Mouse (Mus musculus) forebrain, embryonic 13.5 days (tissue): ENCODE results near the gene Smpd3. TPM values are rescaled to one million over a fixed set of nuclear protein-coding genes. Genes with fewer than 3 reads are reported as not detected.
A peak's percentile ranks its signal among the peaks of the same experiment; 100 is the strongest.

Experiments
- ATAC-seq: fragments of 200-750 bp; cut with Nextera tagmentation; 2 replicates; pipeline ENCODE4 v1.8.0; 2017
- H3K27ac ChIP-seq: fragments of 300-500 bp; sonication (generic); 2 replicates; pipeline ENCODE4 v1.5.1; 2015; ENCODE audit warnings: inconsistent platforms, mild to moderate bottlenecking, moderate library complexity
- H3K27me3 ChIP-seq: fragments of 300-500 bp; sonication (generic); 2 replicates; pipeline ENCODE4 v1.6.1; 2015; ENCODE audit warnings: mild to moderate bottlenecking, inconsistent platforms
- H3K36me3 ChIP-seq: fragments of 300-500 bp; sonication (generic); 2 replicates; pipeline ENCODE4 v1.6.1; 2015; ENCODE audit warnings: mild to moderate bottlenecking, inconsistent platforms; ENCODE audit not compliant: poor library complexity, severe bottlenecking
- H3K4me1 ChIP-seq: fragments of 300-500 bp; sonication (generic); 2 replicates; pipeline ENCODE4 v1.6.1; 2015; ENCODE audit warnings: inconsistent platforms
- H3K4me2 ChIP-seq: fragments of 300-500 bp; sonication (generic); 2 replicates; pipeline ENCODE4 v1.6.1; 2015; ENCODE audit warnings: inconsistent platforms, mild to moderate bottlenecking, moderate library complexity
- H3K4me3 ChIP-seq: fragments of 300-500 bp; sonication (generic); 2 replicates; pipeline ENCODE4 v1.5.1; 2015; ENCODE audit warnings: mild to moderate bottlenecking, inconsistent platforms
- H3K9ac ChIP-seq: fragments of 300-500 bp; sonication (generic); 2 replicates; pipeline ENCODE4 v1.6.1; 2015; ENCODE audit warnings: mild to moderate bottlenecking, inconsistent platforms
- H3K9me3 ChIP-seq: fragments of 300-500 bp; sonication (generic); replicated peaks from 2 replicates; pipeline ENCODE4 v1.6.1; 2016; ENCODE audit warnings: inconsistent platforms
- WGBS: fragments of 180-500 bp; shearing (Covaris S2); methylation state at CpG from one replicate; pipeline ENCODE4 v1.1.7; 2015; 5-methylcytosine and 5-hydroxymethylcytosine counted together
- polyA plus RNA-seq: library from polyadenylated mRNA; unstranded; fragments of >200 nt; fragmentation: Nextera tagmentation; extraction: Ambion mirVana; gene quantifications from 2 replicates; pipeline ENCODE4 v1.2.1, GENCODE M21; 2015

The Smpd3 gene
- polyA plus RNA-seq, 1 experiment from 2014 or later, result 31.4 TPM

- H3K4me2 ChIP-seq, result no peak overlapping the region
- H3K9me3 ChIP-seq, result no peaks in the 10 kb centered on the region
- no peaks in the 10 kb centered on the region for H3K36me3 ChIP-seq
- no peak for ATAC-seq
- no peak overlapping the region for H3K27ac ChIP-seq
- H3K4me3 ChIP-seq, result no peak overlapping the region
- 59% methylated on average over 2 of the region's 2 CpGs for WGBS
- H3K9ac ChIP-seq, result no peak overlapping the region
- H3K27me3 ChIP-seq, result no peaks in the 10 kb centered on the region
- no peaks in the 10 kb centered on the region for H3K4me1 ChIP-seq
These were observed 13.3 kb upstream of the Smpd3 start for GRCm38 (mm10) chr8:106351135-106351534.

- Histone ChIP-seq H3K4me2 (no peak overlapping the region), H3K27ac (no peak overlapping the region), H3K4me3 (no peak overlapping the region), H3K9ac (no peak overlapping the region), H3K9me3 (no peaks in the 10 kb centered on the region), H3K36me3 (no peaks in the 10 kb centered on the region), H3K4me1 (no peaks in the 10 kb centered on the region), H3K27me3 (no peaks in the 10 kb centered on the region)
- no peak for ATAC-seq
- WGBS, result 69% methylated on average over 11 of the region's 11 CpGs
These were observed 11.6 kb upstream of the Smpd3 start for GRCm38 (mm10) chr8:106349398-106349797.

GRCm38 (mm10) chr8:106346123-106346522, 8.3 kb upstream of the Smpd3 start:
- H3K9ac ChIP-seq, result no peak overlapping the region
- WGBS, result 77% methylated on average over 6 of the region's 6 CpGs
- no peaks in the 10 kb centered on the region for H3K4me1 ChIP-seq
- H3K9me3 ChIP-seq, result no peaks in the 10 kb centered on the region
- H3K4me3 ChIP-seq, result no peak overlapping the region
- no peak overlapping the region for H3K27ac ChIP-seq
- H3K4me2 ChIP-seq, result no peak overlapping the region
- no peaks in the 10 kb centered on the region for H3K36me3 ChIP-seq
- no peak for ATAC-seq
- H3K27me3 ChIP-seq, result no peaks in the 10 kb centered on the region

GRCm38 (mm10) chr8:106343471-106343870, 5.7 kb upstream of the Smpd3 start:
- WGBS, result 72% methylated on average over 5 of the region's 5 CpGs
- ATAC-seq, result no peak
- no peaks in the 10 kb centered on the region for H3K9me3 ChIP-seq

GRCm38 (mm10) chr8:106342828-106343227, 5.0 kb upstream of the Smpd3 start:
- Histone ChIP-seq H3K4me2 (no peak overlapping the region), H3K9me3 (no peaks in the 10 kb centered on the region), H3K27me3 (no peaks in the 10 kb centered on the region), H3K36me3 (no peaks in the 10 kb centered on the region), H3K27ac (no peak overlapping the region), H3K4me3 (no peak overlapping the region), H3K4me1 (peaks cover 10% of the 10 kb centered on the region), H3K9ac (no peak overlapping the region)
- ATAC-seq, result no peak
- 77% methylated on average over 7 of the region's 7 CpGs for WGBS

More at GRCm38 (mm10) chr8:106343471-106343870, 5.7 kb upstream of the Smpd3 start:
- peaks cover 10% of the 10 kb centered on the region for H3K4me1 ChIP-seq
- H3K27me3 ChIP-seq, result no peaks in the 10 kb centered on the region
- no peak overlapping the region for H3K9ac ChIP-seq
- H3K36me3 ChIP-seq, result no peaks in the 10 kb centered on the region
- no peak overlapping the region for H3K4me3 ChIP-seq
- H3K27ac ChIP-seq, result no peak overlapping the region
- no peak overlapping the region for H3K4me2 ChIP-seq

- Histone ChIP-seq H3K4me1 (peaks cover 30% of the 10 kb centered on the region), H3K9me3 (no peaks in the 10 kb centered on the region), H3K9ac (peak overlapping the region; percentile 72), H3K36me3 (no peaks in the 10 kb centered on the region), H3K4me3 (peak overlapping the region; percentile 69), H3K27me3 (0 out of 2 replicates have a peak, but pooled peaks cover 5% of the 10 kb centered on the region), H3K27ac (no peak overlapping the region), H3K4me2 (peak overlapping the region; percentile 79)
- no peak for ATAC-seq
- WGBS, result 33% methylated on average over 8 of the region's 8 CpGs
These were observed 987 bp upstream of the Smpd3 start for GRCm38 (mm10) chr8:106338741-106339209.

GRCm38 (mm10) chr8:106336561-106336960, 1.2 kb downstream of the Smpd3 start:
- H3K4me3 ChIP-seq, result peak overlapping the region; percentile 69
- WGBS, result under 1% methylated on average over 37 of the region's 41 CpGs
- peak overlapping the region; percentile 91 for H3K9ac ChIP-seq
- peaks cover 30% of the 10 kb centered on the region for H3K4me1 ChIP-seq
- H3K9me3 ChIP-seq, result no peaks in the 10 kb centered on the region
- H3K27me3 ChIP-seq, result 0 out of 2 replicates have a peak, but pooled peaks cover 5% of the 10 kb centered on the region
- ATAC-seq, result peak; percentile 23
- H3K36me3 ChIP-seq, result no peaks in the 10 kb centered on the region
- H3K27ac ChIP-seq, result peak overlapping the region; percentile 85
- peak overlapping the region; percentile 79 for H3K4me2 ChIP-seq

- peak overlapping the region; percentile 69 for H3K4me3 ChIP-seq
- peak overlapping the region; percentile 85 for H3K27ac ChIP-seq
- H3K4me1 ChIP-seq, result peaks cover 30% of the 10 kb centered on the region
- H3K9me3 ChIP-seq, result no peaks in the 10 kb centered on the region
- no peaks in the 10 kb centered on the region for H3K36me3 ChIP-seq
- 0 out of 2 replicates have a peak, but pooled peaks cover 5% of the 10 kb centered on the region for H3K27me3 ChIP-seq
- WGBS, result 59% methylated on average over 4 of the region's 4 CpGs
- no peak for ATAC-seq
- H3K4me2 ChIP-seq, result peak overlapping the region; percentile 79
- peak overlapping the region; percentile 91 for H3K9ac ChIP-seq
These were observed 1.8 kb downstream of the Smpd3 start for GRCm38 (mm10) chr8:106336031-106336430.

- 62% methylated on average over 4 of the region's 4 CpGs for WGBS
- Histone ChIP-seq H3K9ac (no peak overlapping the region), H3K4me2 (peak overlapping the region; percentile 79), H3K4me3 (no peak overlapping the region), H3K36me3 (no peaks in the 10 kb centered on the region), H3K9me3 (no peaks in the 10 kb centered on the region), H3K27ac (no peak overlapping the region), H3K4me1 (peaks cover 31% of the 10 kb centered on the region), H3K27me3 (0 out of 2 replicates have a peak, but pooled peaks cover 5% of the 10 kb centered on the region)
- no peak for ATAC-seq
These were observed 2.6 kb downstream of the Smpd3 start for GRCm38 (mm10) chr8:106335196-106335595.

- Histone ChIP-seq H3K36me3 (no peaks in the 10 kb centered on the region), H3K4me1 (peaks cover 22% of the 10 kb centered on the region), H3K4me3 (no peak overlapping the region), H3K27ac (no peak overlapping the region), H3K27me3 (0 out of 2 replicates have a peak, but pooled peaks cover 5% of the 10 kb centered on the region), H3K4me2 (no peak overlapping the region), H3K9ac (no peak overlapping the region), H3K9me3 (no peaks in the 10 kb centered on the region)
- ATAC-seq, result no peak
- 46% methylated on average over 8 of the region's 8 CpGs for WGBS
These were observed 4.4 kb downstream of the Smpd3 start for GRCm38 (mm10) chr8:106333346-106333745.

GRCm38 (mm10) chr8:106332498-106332897, 5.3 kb downstream of the Smpd3 start:
- Histone ChIP-seq H3K9ac (no peak overlapping the region), H3K36me3 (no peaks in the 10 kb centered on the region), H3K27ac (no peak overlapping the region), H3K27me3 (0 out of 2 replicates have a peak, but pooled peaks cover 5% of the 10 kb centered on the region), H3K4me1 (peaks cover 22% of the 10 kb centered on the region), H3K4me2 (no peak overlapping the region), H3K4me3 (no peak overlapping the region), H3K9me3 (no peaks in the 10 kb centered on the region)
- 77% methylated on average over 4 of the region's 4 CpGs for WGBS
- no peak for ATAC-seq

- no peak for ATAC-seq
- H3K4me1 ChIP-seq, result peaks cover 25% of the 10 kb centered on the region
- no peaks in the 10 kb centered on the region for H3K36me3 ChIP-seq
- WGBS, result 78% methylated on average over 4 of the region's 4 CpGs
- H3K27me3 ChIP-seq, result no peaks in the 10 kb centered on the region
- no peaks in the 10 kb centered on the region for H3K9me3 ChIP-seq
- H3K4me2 ChIP-seq, result no peak overlapping the region
- H3K4me3 ChIP-seq, result no peak overlapping the region
- H3K27ac ChIP-seq, result no peak overlapping the region
- no peak overlapping the region for H3K9ac ChIP-seq
These were observed 11.2 kb downstream of the Smpd3 start for GRCm38 (mm10) chr8:106326624-106327023.

- no peaks in the 10 kb centered on the region for H3K36me3 ChIP-seq
- 85% methylated on average over 7 of the region's 7 CpGs for WGBS
- H3K4me1 ChIP-seq, result peaks cover 17% of the 10 kb centered on the region
- H3K4me2 ChIP-seq, result no peak overlapping the region
- no peaks in the 10 kb centered on the region for H3K9me3 ChIP-seq
- no peak overlapping the region for H3K9ac ChIP-seq
- no peak for ATAC-seq
- no peaks in the 10 kb centered on the region for H3K27me3 ChIP-seq
- H3K27ac ChIP-seq, result no peak overlapping the region
- no peak overlapping the region for H3K4me3 ChIP-seq
These were observed 16.4 kb downstream of the Smpd3 start for GRCm38 (mm10) chr8:106321434-106321833.
